Mouse (Mus musculus) liver, embryonic 13.5 days (tissue): ENCODE results near the gene Usp34. TPM values are rescaled to one million over a fixed set of nuclear protein-coding genes. Genes with fewer than 3 reads are reported as not detected.
"Not testable (repeated sequence)": the region's sequence is repeated elsewhere in the genome, so short reads cannot be mapped to it uniquely, and the experiment has no call there.

ENCODE experiments used
- ATAC-seq: fragments of 200-750 bp; cut with Nextera tagmentation; 2 replicates; pipeline ENCODE4 v1.8.0; 2017; ENCODE audit warnings: low read depth, mild to moderate bottlenecking, moderate number of reproducible peaks, moderate library complexity
- DNase-seq: peaks from one replicate; pipeline ENCODE4 v3.0.0; 2022
- H3K27ac ChIP-seq: fragments of 300-500 bp; sonication (generic); 2 replicates; pipeline ENCODE4 v1.5.1; 2015; ENCODE audit warnings: moderate library complexity, mild to moderate bottlenecking, inconsistent platforms
- H3K27me3 ChIP-seq: fragments of 300-500 bp; sonication (generic); 2 replicates; pipeline ENCODE4 v1.6.1; 2015; ENCODE audit warnings: mild to moderate bottlenecking, inconsistent platforms
- H3K36me3 ChIP-seq: fragments of 300-500 bp; sonication (generic); 2 replicates; pipeline ENCODE4 v1.6.1; 2015; ENCODE audit warnings: mild to moderate bottlenecking, inconsistent platforms
- H3K4me1 ChIP-seq: fragments of 300-500 bp; sonication (generic); replicated peaks from 2 replicates; pipeline ENCODE4 v1.6.1; 2015; ENCODE audit warnings: inconsistent platforms
- H3K4me2 ChIP-seq: fragments of 300-500 bp; sonication (generic); 2 replicates; pipeline ENCODE4 v1.6.1; 2015; ENCODE audit warnings: inconsistent platforms, mild to moderate bottlenecking, moderate library complexity
- H3K4me3 ChIP-seq: fragments of 300-500 bp; sonication (generic); replicated peaks from 2 replicates; pipeline ENCODE4 v1.5.1; 2015; ENCODE audit warnings: mild to moderate bottlenecking, inconsistent platforms
- H3K9ac ChIP-seq: fragments of 300-500 bp; sonication (generic); 2 replicates; pipeline ENCODE4 v1.6.1; 2015; ENCODE audit warnings: mild to moderate bottlenecking, inconsistent platforms
- H3K9me3 ChIP-seq: fragments of 300-500 bp; sonication (generic); replicated peaks from 2 replicates; pipeline ENCODE4 v1.6.1; 2016; ENCODE audit warnings: inconsistent platforms
- WGBS: fragments of 180-500 bp; shearing (Covaris S2); methylation state at CpG from one replicate; pipeline ENCODE4 v1.1.7; 2015; ENCODE audit not compliant: insufficient replicate concordance; 5-methylcytosine and 5-hydroxymethylcytosine counted together
- microRNA-seq: library from miRNA; unstranded; fragments of <30 nt; microRNA quantifications from one replicate; pipeline ENCODE4, GENCODE M21; 2016
- polyA plus RNA-seq: library from polyadenylated mRNA; unstranded; fragments of >200 nt; fragmentation: Nextera tagmentation; extraction: Ambion mirVana; gene quantifications from 2 replicates; pipeline ENCODE4 v1.2.1, GENCODE M21; 2015

Usp34 gene
- polyA plus RNA-seq, 1 experiment from 2014 or later: 9.4 TPM

GRCm38 (mm10) chr11:23504801-23505200 is 198.1 kb downstream of the Usp34 start:
- DNase-seq, H3K4me3 ChIP-seq, H3K4me1 ChIP-seq, H3K27me3 ChIP-seq, H3K9ac ChIP-seq, H3K27ac ChIP-seq, H3K36me3 ChIP-seq, H3K4me2 ChIP-seq, H3K9me3 ChIP-seq, ATAC-seq: not testable (repeated sequence)
- WGBS: 67% methylated on average over 5 of the region's 5 CpGs

- WGBS: 45% methylated on average over 4 of the region's 4 CpGs
- H3K27me3 ChIP-seq, H3K9me3 ChIP-seq, ATAC-seq, H3K4me3 ChIP-seq, H3K36me3 ChIP-seq, DNase-seq, H3K27ac ChIP-seq, H3K9ac ChIP-seq, H3K4me2 ChIP-seq, H3K4me1 ChIP-seq: not testable (repeated sequence)
Measured at GRCm38 (mm10) chr11:23514785-23515184, 208.1 kb downstream of the Usp34 start.

DNA sequence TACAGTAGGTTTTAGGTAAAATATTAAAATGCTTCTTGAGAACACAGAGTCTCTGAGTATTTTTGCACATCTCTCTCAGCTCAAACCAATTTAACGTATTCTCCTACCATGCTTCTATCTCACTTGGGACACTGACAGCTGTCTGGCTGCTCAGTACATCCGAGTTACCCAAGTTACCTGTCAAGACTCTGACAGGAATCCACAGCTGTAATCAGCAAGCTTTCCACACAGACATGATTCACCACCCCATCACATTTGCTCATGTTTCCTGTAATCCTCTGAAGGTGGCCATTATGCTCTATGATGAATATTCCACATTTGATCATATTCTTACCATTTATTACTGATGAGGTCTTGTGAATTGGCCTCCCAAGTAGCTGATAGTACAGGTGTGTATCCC is 208.6 kb downstream of the Usp34 start:
- ATAC-seq: no peak
- Histone ChIP-seq H3K36me3 (no peaks in the 10 kb centered on the region), H3K9ac (no peak overlapping the region), H3K4me2 (no peak overlapping the region), H3K9me3 (no peaks in the 10 kb centered on the region), H3K4me1 (no peaks in the 10 kb centered on the region), H3K27ac (no peak overlapping the region), H3K4me3 (no peak overlapping the region), H3K27me3 (no peaks in the 10 kb centered on the region)
- DNase-seq: no peak
- WGBS: 55% methylated on average over 2 of the region's 2 CpGs

GRCm38 (mm10) chr11:23518981-23519380 is 212.3 kb downstream of the Usp34 start:
- Histone ChIP-seq H3K4me1 (no peaks in the 10 kb centered on the region), H3K36me3 (no peaks in the 10 kb centered on the region), H3K9ac (no peak overlapping the region), H3K27me3 (no peaks in the 10 kb centered on the region), H3K4me3 (no peak overlapping the region), H3K9me3 (no peaks in the 10 kb centered on the region), H3K4me2 (no peak overlapping the region), H3K27ac (no peak overlapping the region)
- 64% methylated on average over 3 of the region's 3 CpGs for WGBS
- ATAC-seq (no peak), DNase-seq (no peak)

DNA sequence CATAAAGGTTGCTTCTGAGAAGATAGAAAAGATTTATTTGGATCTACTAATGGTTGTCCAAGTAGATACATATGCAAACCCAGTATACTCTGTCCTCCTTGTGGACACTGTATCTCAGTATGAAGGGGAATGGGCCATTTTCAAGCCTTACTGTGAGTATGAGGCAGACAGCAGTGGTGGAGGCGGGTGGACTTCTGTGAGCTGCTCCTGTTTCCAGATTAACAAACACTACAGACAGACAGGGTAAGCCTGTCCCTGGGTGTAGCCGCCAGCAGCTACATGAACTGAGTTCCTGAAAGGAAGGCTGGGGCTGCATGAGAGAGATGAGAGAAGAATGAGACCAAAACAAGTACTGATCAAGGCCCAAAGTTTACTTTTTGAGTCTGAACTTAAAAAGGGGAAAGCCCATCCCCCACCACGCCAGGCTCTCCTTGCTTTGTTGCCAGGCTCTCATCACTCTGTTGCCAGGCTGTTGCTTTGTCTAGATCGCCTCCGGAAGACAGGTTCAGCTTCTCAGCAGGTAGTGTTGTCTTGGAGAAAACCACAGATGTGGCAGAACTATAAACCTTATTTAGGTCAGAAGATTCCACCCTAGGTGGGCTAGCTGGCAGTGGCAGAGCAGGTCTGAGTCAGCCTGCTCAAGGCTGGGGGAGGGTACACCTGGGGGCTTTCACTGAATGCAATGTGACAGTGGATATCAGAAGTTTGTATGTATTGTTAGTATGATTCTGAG is 213.9 kb downstream of the Usp34 start, which contains the start of gene 1700093K21Rik:
Gene 1700093K21Rik (minus strand): TSS at position 683 of the 733 bp plus-strand sequence.
- DNase-seq (no peak), ATAC-seq (no peak)
- H3K4me3 ChIP-seq: no peak within 1 kb of the TSS
- no peak within 1 kb of the TSS for H3K9ac ChIP-seq
- H3K27ac ChIP-seq: no peak within 1 kb of the TSS
- H3K36me3 ChIP-seq: no peaks in the 10 kb centered on the region
- no peaks in the 10 kb centered on the region for H3K9me3 ChIP-seq
- no peaks in the 10 kb centered on the region for H3K4me1 ChIP-seq
- WGBS: 50% methylated on average over 5 of the region's 5 CpGs
- H3K27me3 ChIP-seq: no peaks in the 10 kb centered on the region
- H3K4me2 ChIP-seq: no peak within 1 kb of the TSS

GRCm38 (mm10) chr11:23537446-23537845 is 230.8 kb downstream of the Usp34 start:
- Histone ChIP-seq H3K4me3 (no peak overlapping the region), H3K4me1 (no peaks in the 10 kb centered on the region), H3K36me3 (no peaks in the 10 kb centered on the region), H3K27ac (no peak overlapping the region), H3K27me3 (no peaks in the 10 kb centered on the region), H3K9ac (no peak overlapping the region), H3K9me3 (no peaks in the 10 kb centered on the region), H3K4me2 (no peak overlapping the region)
- no peak for DNase-seq
- 59% methylated on average over 2 of the region's 2 CpGs for WGBS
- ATAC-seq: no peak

Small RNAs within 50 kb of the gene (microRNA-seq; reads per million reads assigned to microRNA genes)
- not detected for gene Gm47279

Other genes with a start within 250 kb of the Usp34 start
- 51.4 and 71.1 TPM in 2 replicates for gene Xpo1, start 50.9 kb upstream of the Usp34 start, polyA plus RNA-seq
- gene Ahsa2, start 191.1 kb downstream of the Usp34 start, polyA plus RNA-seq: 30.0 and 43.5 TPM in 2 replicates
- not detected in 2 replicates for gene 1700093K21Rik, start 214.3 kb downstream of the Usp34 start, polyA plus RNA-seq